Mouse (Mus musculus): ENCODE data around the gene Rasgef1c.

Gene Rasgef1c

DNA sequence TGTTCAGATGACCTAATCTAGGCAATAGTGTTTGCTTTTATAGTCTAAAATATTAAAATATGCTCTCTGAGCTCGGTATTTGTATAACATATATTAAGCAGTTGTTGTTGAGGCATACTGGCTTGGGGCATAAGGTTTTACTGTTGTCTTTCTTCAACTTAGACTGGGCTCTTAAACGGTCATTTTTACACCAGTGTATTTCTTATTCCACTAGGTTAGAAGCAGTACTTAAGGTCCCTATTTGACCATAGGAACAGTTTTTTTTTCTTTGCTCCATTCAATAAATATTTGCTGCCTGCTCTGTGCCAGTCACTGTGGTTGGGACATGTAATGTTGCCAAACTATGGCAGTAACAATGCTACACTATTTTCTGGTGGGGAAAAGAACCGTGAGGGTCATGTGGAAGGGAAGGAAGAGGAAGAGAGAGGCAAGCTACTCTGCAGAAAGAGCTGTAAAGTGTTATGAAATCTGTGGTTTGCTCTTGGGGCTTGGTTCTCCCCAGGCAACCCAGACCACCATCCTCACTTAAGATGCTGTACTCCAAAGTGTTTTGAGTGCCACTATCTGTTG is 125.0 kb downstream of the Rasgef1c start:
- DNase-seq = peak; percentile 51

- DNase-seq = no peak
These were observed 126.8 kb downstream of the Rasgef1c start for GRCm38 (mm10) chr11:50028416-50028815.

Data from lung, postnatal 36 days (tissue).